Mouse (Mus musculus) 416B (cell line): ENCODE data around the gene Gm1043.
A peak's percentile ranks its signal among the peaks of the same experiment; 100 is the strongest.

ENCODE experiments used
- DNase-seq: peaks from one replicate; pipeline ENCODE4 v3.0.0; 2011; ENCODE audit warnings: low read depth

Gene Gm1043

DNA sequence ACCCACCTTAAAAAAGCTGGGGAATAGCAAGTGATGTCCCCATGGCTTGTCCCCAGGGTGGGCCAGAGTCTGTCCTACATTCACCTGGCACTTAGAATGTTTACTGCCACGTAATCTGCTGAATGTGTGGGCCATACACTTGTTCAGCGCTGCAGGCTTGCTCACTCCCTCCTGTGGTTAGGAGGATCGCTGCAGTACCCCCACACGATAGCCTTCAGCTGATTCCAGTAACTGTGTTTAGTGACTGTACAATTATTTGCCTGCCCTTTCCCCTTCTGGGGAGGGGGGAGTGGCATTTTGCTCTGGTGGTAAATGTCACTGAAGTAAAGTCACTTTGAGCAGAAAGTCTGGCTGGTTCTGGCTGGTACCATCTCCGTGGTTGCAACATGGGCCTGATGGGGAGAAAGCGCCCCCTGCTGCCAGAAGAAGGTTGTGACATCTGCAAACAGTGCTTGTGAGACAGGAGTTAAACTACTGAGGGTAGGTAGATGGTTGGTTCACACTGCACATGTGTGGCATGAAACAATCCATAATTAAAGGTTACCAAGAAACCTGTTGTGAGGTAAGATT is 24.2 kb downstream of the Gm1043 start:
- DNase-seq = peak; percentile 87

DNA sequence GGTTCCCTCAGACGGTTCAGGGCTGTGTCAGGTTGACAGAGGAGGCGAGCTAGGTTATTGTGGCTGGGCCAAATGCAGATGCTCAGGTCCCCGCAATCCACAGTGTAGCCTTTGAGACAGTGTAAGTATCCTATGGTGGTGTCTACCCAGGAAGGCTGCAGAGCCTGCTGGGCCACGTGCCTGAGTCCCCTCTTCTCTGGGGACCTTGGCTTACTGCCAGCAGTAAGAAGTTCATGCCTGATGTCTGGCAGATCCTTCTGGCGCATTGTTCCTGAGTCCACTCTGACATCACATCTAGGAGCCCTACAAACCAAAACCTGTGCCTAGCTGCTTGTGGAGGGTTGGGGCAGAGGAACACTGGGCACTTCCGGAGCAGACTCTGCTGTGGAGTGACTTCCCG is 27.2 kb downstream of the Gm1043 start:
- peak; percentile 18 for DNase-seq

DNA sequence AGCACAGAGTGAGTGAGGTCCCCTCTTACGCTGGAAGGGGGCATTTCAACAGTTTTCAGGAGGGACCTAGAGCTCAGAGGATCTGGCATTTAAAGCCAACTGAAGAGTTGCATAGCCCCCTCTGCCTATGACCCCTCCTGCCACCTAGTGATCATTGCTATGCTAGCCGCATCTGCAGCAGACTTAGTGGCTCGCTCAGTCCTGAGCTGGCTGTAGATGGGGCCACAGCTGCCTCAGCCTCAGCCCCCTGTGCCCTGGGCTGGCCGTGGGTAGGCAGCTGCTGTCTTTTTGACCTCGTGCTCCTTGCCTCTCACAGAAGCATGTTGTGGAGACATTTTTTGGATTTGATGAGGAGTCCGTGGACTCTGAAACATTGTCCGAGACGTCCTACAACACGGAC is 32.0 kb downstream of the Gm1043 start:
- peak; percentile 26 for DNase-seq

DNA sequence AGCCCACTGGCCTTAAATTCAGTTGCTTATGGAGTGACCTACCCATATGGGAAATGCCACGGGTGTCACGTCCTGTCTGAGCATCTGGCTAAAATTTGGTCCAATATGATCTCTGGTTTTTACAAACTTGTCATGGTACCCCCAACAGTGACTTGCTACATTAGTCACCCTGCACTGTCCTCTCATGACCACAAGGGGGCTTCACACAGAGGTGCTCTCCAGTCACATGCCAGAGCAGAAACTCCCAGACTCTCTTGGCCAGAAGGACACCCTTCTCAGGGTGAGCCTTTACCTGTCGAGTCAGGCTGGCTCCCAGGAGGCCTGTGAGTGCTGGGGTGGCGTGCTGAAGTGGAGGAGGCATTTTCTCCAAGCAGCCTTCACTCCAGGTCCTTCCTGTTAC is 33.1 kb downstream of the Gm1043 start:
- DNase-seq = peak; percentile 52

DNA sequence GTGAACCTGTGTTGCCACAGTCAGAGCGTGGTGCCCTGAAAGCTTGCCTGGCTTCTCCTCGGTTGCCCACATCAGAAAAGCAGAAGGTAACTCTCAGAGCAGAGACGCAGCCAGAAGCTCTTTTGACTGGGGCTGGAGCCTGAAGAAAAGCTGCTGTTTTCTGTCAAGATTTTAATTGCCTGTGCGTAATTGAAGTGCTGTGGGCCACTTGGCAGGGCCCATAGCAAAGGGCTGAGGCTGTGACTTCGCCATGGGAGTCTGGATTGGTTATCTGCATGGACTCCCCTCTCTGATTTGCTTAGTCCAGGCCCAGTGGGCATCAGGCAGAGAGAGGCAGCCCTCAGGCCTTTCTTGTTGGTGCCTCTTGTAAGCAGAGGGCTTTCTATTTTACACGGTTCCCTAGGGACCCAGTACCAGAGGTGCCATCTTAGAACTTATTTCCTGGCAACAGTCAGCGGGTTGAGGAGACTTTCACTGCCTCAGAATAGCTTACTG is 36.1 kb downstream of the Gm1043 start:
- DNase-seq = no peak

DNA sequence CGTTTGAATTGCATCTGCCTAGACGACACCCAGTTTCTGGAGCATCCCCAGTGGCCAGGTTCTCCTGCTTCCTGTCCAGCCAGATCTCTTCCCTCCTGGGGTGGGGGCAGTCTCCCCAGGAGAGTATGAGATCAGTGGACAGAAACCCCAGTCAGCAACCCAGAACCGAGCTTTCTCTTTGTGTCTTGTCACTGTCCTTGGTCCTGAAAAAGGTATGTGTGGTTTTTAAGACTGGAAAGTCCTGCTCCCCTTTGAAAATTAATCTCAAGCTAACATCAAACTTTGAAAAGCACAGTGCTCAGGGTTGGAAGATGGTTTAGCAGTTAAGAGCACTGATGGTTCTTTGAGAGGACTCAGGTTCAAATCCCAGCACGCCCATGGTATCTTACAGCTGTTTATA is 46.7 kb downstream of the Gm1043 start:
- peak; percentile 48 for DNase-seq

DNA sequence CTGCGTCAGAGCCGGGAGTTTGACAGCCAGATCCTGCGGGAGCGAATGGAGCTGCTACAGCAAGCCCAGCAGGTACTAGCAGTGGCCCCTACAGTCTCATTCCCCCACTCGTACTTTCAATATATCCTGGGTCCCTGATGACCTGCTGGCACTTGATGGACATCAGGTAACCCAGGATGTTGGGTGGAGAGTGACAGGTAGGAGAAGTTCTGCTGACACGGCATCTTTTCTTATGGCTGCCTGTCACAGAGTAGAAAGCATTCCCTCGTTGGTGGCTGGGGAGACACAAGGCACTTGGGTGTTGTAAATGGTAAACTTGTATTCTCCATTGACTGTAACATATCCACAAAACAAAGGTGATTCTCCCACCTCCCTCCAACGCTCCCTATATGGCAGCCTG is 56.6 kb downstream of the Gm1043 start:
- no peak for DNase-seq

DNA sequence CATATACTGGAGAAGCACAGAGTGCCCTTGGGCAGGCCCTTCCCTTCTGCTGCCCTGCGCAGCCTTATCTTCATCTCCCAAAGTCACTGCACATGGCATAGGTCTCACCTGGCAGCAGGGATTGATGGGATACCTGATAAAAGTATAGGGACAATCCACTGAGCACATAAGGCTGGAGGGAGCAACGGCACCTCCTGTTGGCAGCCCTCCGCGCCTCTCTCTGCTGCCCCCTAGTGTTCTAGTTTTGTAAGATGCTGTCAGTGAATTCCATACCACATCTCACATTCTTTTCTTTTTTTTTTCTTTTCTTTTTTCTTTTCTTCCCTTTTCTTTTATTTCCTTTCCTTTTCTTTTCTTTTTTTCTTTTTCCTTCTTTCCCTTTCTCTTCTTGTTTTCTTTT is 62.4 kb downstream of the Gm1043 start:
- DNase-seq = peak; percentile 45

DNA sequence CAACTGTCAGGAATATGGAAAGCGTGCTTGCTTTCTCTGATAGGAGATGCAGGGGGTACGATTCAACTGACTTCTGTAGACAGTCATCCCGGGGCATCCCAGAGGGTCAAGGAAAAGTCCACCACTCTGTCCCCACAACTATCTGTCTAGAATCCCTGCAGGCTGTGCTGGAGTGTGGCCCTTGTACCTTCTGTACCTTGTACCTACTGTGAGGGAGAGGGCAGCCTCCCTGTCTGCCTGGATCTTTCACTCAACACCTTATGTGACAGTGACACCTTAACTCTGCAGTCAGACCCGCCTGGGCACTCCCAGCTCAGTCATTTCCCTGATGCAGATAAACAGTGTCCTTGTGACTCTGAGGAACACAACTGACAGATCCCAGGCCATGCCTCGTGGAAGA is 65.5 kb downstream of the Gm1043 start:
- no peak for DNase-seq

DNA sequence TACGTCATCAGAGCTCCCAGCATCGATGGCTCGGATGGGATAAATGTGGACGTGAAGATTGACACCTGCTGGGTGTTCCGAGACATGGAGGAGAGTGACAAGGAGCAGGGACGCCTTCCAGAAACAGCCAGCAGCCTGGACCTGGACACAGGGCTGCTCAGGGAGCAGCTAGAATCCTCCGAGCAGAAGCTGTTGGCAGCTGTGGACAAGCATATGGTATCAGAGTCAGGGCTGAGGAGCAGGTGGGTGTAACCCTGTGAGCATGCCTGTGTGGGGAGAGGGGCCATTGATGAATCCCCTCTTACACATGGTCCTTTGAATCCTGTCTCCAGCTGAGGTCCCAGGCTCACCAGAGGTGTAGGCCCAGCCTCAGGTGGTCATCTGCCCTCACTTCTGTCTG is 69.3 kb downstream of the Gm1043 start:
- no peak for DNase-seq

DNA sequence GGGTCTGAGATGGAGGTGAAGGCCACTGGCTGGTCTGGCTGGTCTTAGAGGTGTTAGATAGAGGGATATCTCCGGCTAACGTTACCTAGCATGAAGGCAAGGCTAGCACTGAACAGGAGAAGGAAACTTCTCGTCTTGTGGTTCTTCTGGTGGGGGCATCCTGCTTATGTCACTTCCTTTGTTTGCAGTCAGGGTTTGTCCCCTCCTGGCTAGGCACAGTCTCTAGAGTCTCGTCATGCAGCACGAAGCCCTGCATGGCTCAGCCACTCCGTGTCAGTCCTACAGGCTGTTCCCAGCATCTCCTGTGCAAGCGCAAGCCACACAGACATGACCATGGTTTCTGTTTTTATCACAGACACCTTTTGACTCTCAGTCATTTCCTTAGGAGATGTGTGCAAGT is 73.2 kb downstream of the Gm1043 start:
- DNase-seq = no peak

DNA sequence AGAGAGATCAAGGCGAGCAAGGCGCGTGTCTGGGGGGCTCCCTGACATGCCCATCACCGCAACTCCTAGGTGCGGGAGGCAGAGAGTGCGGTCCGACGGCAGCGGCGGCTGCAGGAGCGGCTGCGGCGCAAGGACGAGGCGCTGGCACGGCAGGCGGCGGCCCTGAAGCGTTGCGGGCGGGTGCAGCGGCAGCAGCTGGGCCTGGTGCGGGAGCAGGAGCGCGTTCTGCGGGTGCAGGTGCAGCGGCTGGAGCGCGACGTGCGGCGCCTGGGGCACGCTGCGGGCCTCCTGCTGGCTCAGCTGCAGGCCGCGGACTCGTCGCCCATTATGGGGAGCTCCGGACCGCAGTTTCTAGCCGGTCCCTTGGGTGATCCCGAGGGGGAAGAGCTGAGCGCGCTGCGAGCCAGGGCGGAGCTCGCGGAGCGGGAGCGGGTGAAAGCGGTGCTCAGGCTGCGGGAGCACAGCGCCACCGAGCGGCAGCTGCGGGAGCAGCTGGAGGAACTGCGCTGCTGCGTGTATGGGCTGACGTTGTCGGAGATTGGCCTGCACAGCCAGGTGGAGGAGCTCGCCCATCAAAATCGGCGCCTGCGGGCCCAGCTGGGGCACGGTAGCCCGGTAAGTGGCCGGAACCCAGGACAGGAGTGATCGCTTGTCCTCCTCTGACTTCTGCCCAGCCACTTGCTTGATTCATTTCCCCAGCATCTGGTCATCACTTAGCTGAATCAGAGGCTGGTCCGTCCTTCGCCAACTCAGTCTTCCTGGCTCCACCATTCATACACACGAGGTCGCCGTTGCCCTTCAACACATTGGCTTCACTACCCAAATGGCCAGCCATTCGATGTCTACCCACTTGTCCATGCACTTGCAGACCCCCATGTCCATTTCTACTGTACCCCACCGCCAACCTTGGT is 78.0 kb downstream of the Gm1043 start:
- DNase-seq = no peak

DNA sequence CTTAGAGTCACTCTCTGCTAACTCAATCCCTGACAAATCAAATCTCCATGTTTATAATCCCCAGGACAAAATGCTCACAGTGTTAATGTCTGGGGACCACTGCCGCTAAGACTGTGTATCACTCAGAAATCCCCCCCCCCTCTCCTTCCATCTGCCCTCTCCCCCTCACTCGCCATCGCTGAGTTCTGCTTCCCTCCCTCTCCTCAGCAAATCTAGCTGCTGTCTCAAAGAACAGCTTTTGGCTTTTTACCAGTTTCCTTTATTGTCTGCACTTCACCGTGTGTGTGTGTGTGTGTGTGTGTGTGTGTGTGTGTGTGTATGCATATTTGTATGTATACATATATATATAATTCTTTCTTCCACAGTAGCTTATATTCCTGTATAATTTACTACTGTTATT is 91.3 kb downstream of the Gm1043 start:
- no peak for DNase-seq

DNA sequence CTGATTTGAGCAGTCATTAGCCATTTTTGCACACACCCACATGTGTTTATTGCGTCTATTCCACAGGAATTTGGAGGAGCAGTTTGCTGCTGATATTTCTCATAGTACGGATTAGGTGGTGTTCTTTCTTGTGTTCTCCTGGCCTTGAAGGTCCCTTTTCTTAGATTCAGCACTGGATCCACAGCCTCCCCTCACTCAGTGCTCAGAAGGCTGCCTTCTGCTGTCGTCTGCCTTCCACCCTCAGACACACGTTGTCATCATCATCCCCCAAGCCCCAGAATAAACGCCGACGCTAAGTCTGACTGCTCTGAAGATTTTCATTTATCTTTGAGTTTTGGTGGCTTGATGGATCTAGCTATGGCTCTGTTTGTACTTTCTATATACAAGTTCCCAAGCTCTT is 91.9 kb downstream of the Gm1043 start:
- DNase-seq = no peak

DNA sequence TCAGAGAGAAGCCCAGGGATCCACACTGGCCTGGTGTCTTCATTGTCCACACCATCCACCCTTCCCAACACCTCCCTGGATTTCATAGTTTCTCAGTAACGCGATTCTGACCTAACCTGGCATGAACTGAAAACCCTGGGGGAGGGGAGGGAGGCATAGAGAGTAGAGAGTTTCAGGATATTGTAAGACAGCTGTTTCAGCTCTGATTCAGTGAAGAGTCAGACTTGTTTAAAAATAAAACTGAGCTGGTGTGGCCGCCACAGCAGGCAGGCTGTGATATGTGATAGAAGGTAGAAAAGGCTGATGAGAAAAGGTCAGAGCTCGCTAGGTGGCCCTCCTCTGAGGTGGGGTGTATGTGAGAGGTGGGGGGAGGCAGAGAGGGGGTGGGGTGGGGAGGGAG is 93.6 kb downstream of the Gm1043 start:
- no peak for DNase-seq

DNA sequence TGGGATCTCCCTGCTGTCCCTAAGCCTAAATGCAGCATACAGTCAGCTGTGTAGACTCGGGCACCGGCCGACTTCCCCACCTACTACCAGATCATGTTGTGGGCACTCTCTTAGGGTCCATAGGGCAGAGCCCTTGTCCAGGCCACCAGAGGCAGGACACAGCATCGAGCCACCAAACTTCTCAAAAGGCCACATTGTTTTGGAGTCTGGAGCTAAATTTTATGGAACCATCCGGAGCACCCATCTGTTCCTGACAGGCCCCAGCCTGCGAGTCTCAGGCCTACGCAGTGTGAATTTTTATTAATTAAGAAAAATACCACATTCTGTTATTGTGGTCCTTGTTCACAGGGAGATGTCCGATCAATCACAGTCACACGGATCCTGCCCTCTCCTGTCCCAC is 94.7 kb downstream of the Gm1043 start:
- DNase-seq = no peak

DNA sequence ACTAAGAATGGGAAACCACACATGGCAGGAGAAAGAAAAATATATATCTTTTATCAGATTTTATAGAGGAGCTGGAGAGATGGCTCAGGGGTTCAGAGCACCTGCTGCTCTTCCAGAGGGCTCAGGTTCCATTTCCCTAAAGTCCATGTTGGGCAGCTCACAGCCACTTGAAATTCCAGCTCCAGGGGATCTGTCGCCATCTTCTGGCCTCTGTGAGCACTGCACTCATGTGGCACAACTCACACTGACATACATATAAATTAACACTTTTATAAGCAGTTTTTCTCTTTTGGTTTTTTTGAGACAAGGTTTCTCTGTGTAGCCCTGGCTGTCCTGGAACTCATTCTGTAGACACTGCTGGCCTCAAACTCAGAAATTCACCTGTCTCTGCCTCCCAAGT is 95.5 kb downstream of the Gm1043 start:
- DNase-seq = peak; percentile 30

DNA sequence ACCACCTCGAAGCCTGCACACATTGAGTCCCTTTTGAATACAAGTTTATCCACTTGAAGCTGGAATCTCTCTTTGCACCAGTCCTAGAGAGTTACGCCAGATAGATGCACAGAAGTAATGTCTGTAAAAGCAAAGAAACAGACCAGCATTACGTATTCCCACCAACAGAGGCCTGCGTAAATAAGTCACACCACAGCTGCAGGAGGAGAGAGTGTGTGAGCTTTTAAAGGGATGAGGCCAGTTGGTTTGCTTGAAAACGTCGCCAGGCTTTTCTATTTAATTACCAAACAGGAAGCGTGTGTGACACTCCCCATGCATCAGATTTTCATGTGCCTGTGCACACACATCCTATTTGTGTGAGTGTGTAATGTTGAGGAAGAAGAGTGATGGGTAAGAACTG is 99.4 kb downstream of the Gm1043 start:
- DNase-seq = no peak

DNA sequence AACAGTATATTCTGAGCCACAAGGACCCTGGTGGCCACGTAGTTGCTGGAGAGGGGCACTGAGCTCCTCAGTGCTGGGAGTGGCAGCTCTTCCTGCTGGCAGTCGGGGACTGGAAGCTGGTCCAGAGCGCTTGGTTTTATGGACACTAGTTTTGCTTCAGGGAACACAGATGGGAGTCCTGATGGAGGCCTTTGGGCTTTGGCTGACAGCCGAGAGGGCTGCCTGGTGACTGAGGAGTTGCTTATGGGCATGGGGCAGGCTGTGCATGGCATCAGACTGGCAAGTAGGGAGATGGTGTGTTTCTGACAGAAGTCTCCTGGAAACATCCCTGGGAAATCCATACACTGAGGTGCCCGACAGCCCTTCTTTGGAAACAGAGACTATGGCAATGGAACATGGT is 105.2 kb downstream of the Gm1043 start:
- DNase-seq = no peak

DNA sequence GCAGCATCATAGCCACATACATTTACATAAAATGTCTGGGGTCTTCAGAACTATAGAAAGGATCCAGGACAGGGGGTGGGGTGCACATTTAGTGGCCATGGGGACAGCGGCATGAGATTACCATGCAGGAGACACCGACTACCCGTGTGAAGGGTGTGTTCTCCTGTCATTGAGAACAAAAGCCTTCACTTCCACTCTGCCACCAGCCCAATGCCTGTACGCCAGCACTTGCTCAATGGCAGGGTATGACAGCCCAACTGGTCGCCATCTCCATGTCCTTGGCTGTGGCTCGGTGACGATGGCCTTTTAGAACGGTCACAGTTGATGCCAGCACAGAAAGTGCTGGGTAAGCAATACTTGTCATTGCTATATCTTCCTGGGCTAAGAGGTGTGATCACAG is 111.0 kb downstream of the Gm1043 start:
- no peak for DNase-seq

DNA sequence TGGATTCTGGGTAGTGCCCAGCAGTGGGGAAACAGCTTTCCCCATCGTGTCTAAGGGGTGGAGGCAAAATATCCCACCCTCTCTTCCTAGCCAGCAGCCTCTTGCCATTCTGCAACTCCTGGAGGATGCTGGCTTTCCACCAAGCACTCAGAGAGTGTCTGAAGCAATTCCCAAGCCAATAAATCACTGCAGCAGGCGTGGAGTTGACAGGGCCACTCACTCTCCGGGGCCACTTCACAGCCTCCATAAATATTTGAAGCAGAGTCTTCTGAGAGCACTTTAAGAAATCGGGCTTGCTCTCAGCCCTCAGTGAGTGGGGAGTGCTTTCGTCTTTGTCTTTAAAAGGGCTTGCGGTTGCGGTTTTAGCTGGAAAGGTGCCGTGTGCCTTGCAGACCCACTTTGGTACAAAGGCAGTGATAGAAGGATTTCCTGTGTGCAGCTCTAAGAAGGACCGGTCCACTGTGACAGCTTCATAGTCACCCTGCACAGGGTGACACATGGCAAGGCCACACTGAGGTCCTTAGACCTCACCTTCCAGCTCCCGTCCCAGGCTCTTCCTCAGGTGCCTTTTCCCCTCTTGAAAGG is 111.6 kb downstream of the Gm1043 start:
- DNase-seq = no peak

DNA sequence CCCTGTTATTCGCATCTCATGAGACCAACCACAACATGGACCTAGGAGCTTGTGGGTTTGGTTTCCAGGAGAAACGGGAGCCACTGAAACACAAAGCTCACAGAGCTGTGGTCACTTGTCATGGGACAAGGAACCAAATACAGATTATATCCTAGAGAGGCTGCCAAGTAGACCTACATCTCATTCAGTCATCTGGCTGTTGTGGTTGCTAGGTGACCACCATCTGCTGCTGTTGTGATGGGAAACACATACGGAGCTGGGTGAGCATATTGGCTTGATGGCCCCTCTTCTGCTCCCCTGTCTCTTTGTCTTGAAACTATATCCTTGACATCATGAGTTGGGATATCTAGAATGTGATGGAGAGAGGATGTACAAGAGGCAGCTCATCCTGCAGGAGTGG is 112.3 kb downstream of the Gm1043 start:
- no peak for DNase-seq

DNA sequence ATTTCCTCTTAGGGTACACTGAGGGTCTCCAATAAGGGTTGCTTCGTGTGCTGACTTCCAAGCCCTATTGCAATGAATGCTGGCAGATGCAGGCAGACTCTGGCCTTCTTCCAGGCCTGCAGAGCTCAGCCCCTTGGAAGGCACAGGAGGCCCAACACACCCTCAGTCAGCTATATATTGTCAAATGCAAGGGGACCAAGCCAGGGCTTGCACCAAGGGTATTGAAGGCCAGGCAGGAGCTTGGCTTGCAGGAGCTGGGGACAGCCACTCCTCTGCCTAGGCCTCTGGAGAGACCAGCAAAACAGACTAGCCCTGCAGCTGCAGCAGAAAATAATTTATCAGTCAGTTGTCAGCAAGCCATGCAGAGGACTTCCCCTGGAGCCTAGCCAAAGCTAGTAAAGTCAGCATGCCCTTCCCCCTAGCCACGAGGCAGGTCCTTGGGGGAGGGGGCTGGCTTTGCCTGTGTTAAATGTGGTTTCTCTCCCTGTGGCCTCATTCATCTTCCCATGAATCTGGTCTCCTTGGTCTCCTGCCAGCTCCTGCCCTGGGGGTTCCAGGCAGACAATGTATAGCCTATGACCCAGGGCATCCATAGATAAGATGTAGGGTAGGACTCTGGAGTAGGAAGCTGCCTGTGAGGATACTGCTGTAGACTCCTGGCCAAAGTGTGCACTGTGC is 113.0 kb downstream of the Gm1043 start:
- no peak for DNase-seq
